Mouse (Mus musculus): Measurements from ENCODE around the gene Alkbh6. TPM values are rescaled to one million over a fixed set of nuclear protein-coding genes. Genes with fewer than 3 reads are reported as not detected.

The Alkbh6 gene
- total RNA-seq, 2 experiments from 2014 or later, result 47.1 to 55.1 TPM

GRCm38 (mm10) chr7:30325364-30325763 is 16.8 kb downstream of the Alkbh6 start:
- DNase-seq (ENCODE audit: extremely low spot score in 1 of 2, low spot score in 1 of 2), result peak in 1 of 2 experiments; percentile 52

GRCm38 (mm10) chr7:30326427-30326826 is 17.9 kb downstream of the Alkbh6 start:
- DNase-seq (ENCODE audit: extremely low spot score in 1 of 2, low spot score in 1 of 2), result no peak

- no peak for DNase-seq (ENCODE audit: extremely low spot score in 1 of 2, low spot score in 1 of 2)
These were observed 18.6 kb downstream of the Alkbh6 start for GRCm38 (mm10) chr7:30327140-30327539.

GRCm38 (mm10) chr7:30328379-30328778 is 19.9 kb downstream of the Alkbh6 start:
- DNase-seq (ENCODE audit: extremely low spot score in 1 of 2, low spot score in 1 of 2), result no peak

- DNase-seq (ENCODE audit: extremely low spot score in 1 of 2, low spot score in 1 of 2), result peak; percentile 64 to 70
These were observed 23.4 kb downstream of the Alkbh6 start for GRCm38 (mm10) chr7:30331887-30332286.

GRCm38 (mm10) chr7:30332622-30333259 is 24.2 kb downstream of the Alkbh6 start:
- DNase-seq (ENCODE audit: extremely low spot score in 1 of 2, low spot score in 1 of 2), result no peak

GRCm38 (mm10) chr7:30333436-30333835 is 24.9 kb downstream of the Alkbh6 start:
- peak in 1 of 2 experiments; percentile 54 for DNase-seq (ENCODE audit: extremely low spot score in 1 of 2, low spot score in 1 of 2)

- DNase-seq (ENCODE audit: extremely low spot score in 1 of 2, low spot score in 1 of 2), result no peak
These were observed 26.0 kb downstream of the Alkbh6 start for GRCm38 (mm10) chr7:30334563-30334962.

GRCm38 (mm10) chr7:30335688-30336087 is 27.2 kb downstream of the Alkbh6 start:
- no peak for DNase-seq (ENCODE audit: extremely low spot score in 1 of 2, low spot score in 1 of 2)

- peak; percentile 86 to 90 for DNase-seq (ENCODE audit: extremely low spot score in 1 of 2, low spot score in 1 of 2)
These were observed 27.9 kb downstream of the Alkbh6 start for GRCm38 (mm10) chr7:30336384-30336783.

GRCm38 (mm10) chr7:30339432-30340109 is 31.1 kb downstream of the Alkbh6 start:
- DNase-seq (ENCODE audit: extremely low spot score in 1 of 2, low spot score in 1 of 2), result no peak

- DNase-seq (ENCODE audit: extremely low spot score in 1 of 2, low spot score in 1 of 2), result peak in 1 of 2 experiments; percentile 62
These were observed 38.3 kb downstream of the Alkbh6 start for GRCm38 (mm10) chr7:30346635-30347379.

- peak; percentile 64 to 71 for DNase-seq (ENCODE audit: extremely low spot score in 1 of 2, low spot score in 1 of 2)
These were observed 39.3 kb downstream of the Alkbh6 start for GRCm38 (mm10) chr7:30347828-30348227.

- DNase-seq (ENCODE audit: extremely low spot score in 1 of 2, low spot score in 1 of 2), result peak; percentile 73 to 83
These were observed 44.8 kb downstream of the Alkbh6 start for GRCm38 (mm10) chr7:30353279-30353822.

- no peak for DNase-seq (ENCODE audit: extremely low spot score in 1 of 2, low spot score in 1 of 2)
These were observed 45.5 kb downstream of the Alkbh6 start for GRCm38 (mm10) chr7:30354059-30354458.

GRCm38 (mm10) chr7:30358378-30359186 is 50.1 kb downstream of the Alkbh6 start:
- DNase-seq (ENCODE audit: extremely low spot score in 1 of 2, low spot score in 1 of 2), result no peak

- DNase-seq (ENCODE audit: extremely low spot score in 1 of 2, low spot score in 1 of 2), result no peak
These were observed 50.9 kb downstream of the Alkbh6 start for GRCm38 (mm10) chr7:30359276-30359865.

- DNase-seq (ENCODE audit: extremely low spot score in 1 of 2, low spot score in 1 of 2), result no peak
These were observed 51.5 kb downstream of the Alkbh6 start for GRCm38 (mm10) chr7:30360028-30360427.

- DNase-seq (ENCODE audit: extremely low spot score in 1 of 2, low spot score in 1 of 2), result peak in 1 of 2 experiments; percentile 52
These were observed 54.3 kb downstream of the Alkbh6 start, which contains the start of gene Lrfn3 for GRCm38 (mm10) chr7:30362652-30363343. TSS of gene Lrfn3 (minus strand) at chr7:30362772.
